Comparison of ENCODE assay signal across 8 mouse cellular contexts in the genomic region with DNA sequence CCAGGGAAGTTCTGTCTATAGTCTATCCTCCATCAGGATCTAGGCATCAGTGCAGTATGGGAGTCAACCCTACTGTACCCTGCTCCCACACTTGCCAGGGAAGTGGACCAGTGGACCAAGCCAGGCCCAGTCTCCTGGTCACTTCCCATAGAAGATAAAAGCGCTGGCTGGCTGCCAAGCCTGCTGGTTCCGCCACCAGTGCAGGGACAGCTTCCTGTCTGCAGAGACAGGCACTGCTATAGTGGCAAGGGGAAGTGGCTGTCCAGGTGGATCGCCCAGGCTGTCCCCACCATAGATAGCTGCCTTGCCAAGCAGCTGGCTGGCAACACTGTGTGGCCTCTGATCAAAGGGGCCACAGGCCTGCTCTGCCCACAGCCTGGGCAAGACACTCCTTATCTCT.
A peak's percentile ranks its signal among the peaks of the same experiment; 100 is the strongest.
DNase-seq lines count a peak whose midpoint lies in the region; ATAC-seq and TF ChIP-seq lines count a peak whose summit lies in the region.

No protein-coding gene starts in this region.

- WGBS in hindbrain, embryonic 10.5 days = 83% methylated on average over 3 of the region's 3 CpGs
- 82% methylated on average over 3 of the region's 3 CpGs for WGBS in hindbrain, embryonic 11.5 days
- WGBS in liver, adult 2 months = 37% methylated on average over 3 of the region's 3 CpGs

- no peak overlapping the region for H3K4me3 ChIP-seq in hindbrain, embryonic 10.5 days
- no peak overlapping the region for H3K4me3 ChIP-seq in hindbrain, embryonic 11.5 days (ENCODE audit: low read depth, low read length)
- H3K4me3 ChIP-seq in liver, adult 2 months (ENCODE audit: insufficient read depth, low read depth, low read length) = no peak overlapping the region

- no peak for DNase-seq in hindbrain, embryonic 10.5 days (ENCODE audit: low spot score)
- no peak for DNase-seq in hindbrain, embryonic 11.5 days (ENCODE audit: low spot score)
- peak; percentile 77 to 87 for DNase-seq in adrenal gland, adult (ENCODE audit: inconsistent age in 2 of 2, low spot score in 1 of 2)
- DNase-seq in heart, adult 18-20 months = peak; percentile 51 to 54
- DNase-seq in liver, adult 2 months (ENCODE audit: extremely low read depth, low read depth, low spot score) = peak; percentile 13
- DNase-seq in spleen, postnatal 4 days (ENCODE audit: low spot score in 2 of 2) = no peak
- DNase-seq in Muller cell, postnatal 12 days (ENCODE audit: inconsistent ontology term) = no peak

- H3K79me2 ChIP-seq in liver, adult 2 months (ENCODE audit: control insufficient read depth, insufficient read depth, low read length) = no peaks in the 10 kb centered on the region

- H3K27me3 ChIP-seq in hindbrain, embryonic 10.5 days (ENCODE audit: insufficient read depth, poor library complexity, severe bottlenecking) = no peaks in the 10 kb centered on the region
- H3K27me3 ChIP-seq in hindbrain, embryonic 11.5 days (ENCODE audit: control insufficient read depth, insufficient read depth, low read length) = no peaks in the 10 kb centered on the region
- H3K27me3 ChIP-seq in liver, adult 2 months (ENCODE audit: control insufficient read depth, insufficient read depth, low read length) = peaks cover 3% of the 10 kb centered on the region; the same call in 1 of the 2 replicates

- H3K9me3 ChIP-seq in hindbrain, embryonic 10.5 days = no peaks in the 10 kb centered on the region
- H3K9me3 ChIP-seq in hindbrain, embryonic 11.5 days (ENCODE audit: control insufficient read depth, low read length) = no peaks in the 10 kb centered on the region

- no peak for ATAC-seq in hindbrain, embryonic 11.5 days (ENCODE audit: low FRiP score)
- no peak for ATAC-seq in activated CD4-positive, CD25-positive, alpha-beta regulatory T cell, adult 4 months

- no peaks in the 10 kb centered on the region for H3K36me3 ChIP-seq in hindbrain, embryonic 10.5 days
- H3K36me3 ChIP-seq in hindbrain, embryonic 11.5 days (ENCODE audit: control insufficient read depth, insufficient read depth, low read length) = no peaks in the 10 kb centered on the region
- no peaks in the 10 kb centered on the region for H3K36me3 ChIP-seq in liver, adult 2 months (ENCODE audit: control insufficient read depth, insufficient read depth, low read length)

- no peak for TF ChIP-seq POLR2A in liver, adult 2 months (IDR thresholded peaks at IDR 0.05; ENCODE audit: extremely low read depth, insufficient read depth, low read length)

- H3K27ac ChIP-seq in hindbrain, embryonic 10.5 days = 0 out of 2 replicates have a peak overlapping the region, but pooled peaks have one; percentile 3
- H3K27ac ChIP-seq in hindbrain, embryonic 11.5 days (ENCODE audit: low read depth, low read length) = no peak overlapping the region
- H3K27ac ChIP-seq in liver, adult 2 months (replicated peaks; ENCODE audit: insufficient read depth, low read depth, low read length) = no peak overlapping the region

- no peak for TF ChIP-seq CTCF in liver, adult 2 months (IDR thresholded peaks at IDR 0.05; ENCODE audit: low read depth, low read length)

- no peak overlapping the region for H3K4me2 ChIP-seq in hindbrain, embryonic 11.5 days (replicated peaks; ENCODE audit: low read depth, low read length)

- H3K9ac ChIP-seq in hindbrain, embryonic 11.5 days (ENCODE audit: low read depth, low read length) = no peak overlapping the region
- H3K9ac ChIP-seq in liver, adult 2 months (ENCODE audit: low read depth, low read length) = no peak overlapping the region

- H3K4me1 ChIP-seq in hindbrain, embryonic 10.5 days (replicated peaks) = peaks cover 7% of the 10 kb centered on the region; the same call in 1 of the 2 replicates
- H3K4me1 ChIP-seq in hindbrain, embryonic 11.5 days (replicated peaks; ENCODE audit: control insufficient read depth, insufficient read depth, low read length) = no peaks in the 10 kb centered on the region
- peaks cover 4% of the 10 kb centered on the region for H3K4me1 ChIP-seq in liver, adult 2 months (ENCODE audit: control insufficient read depth, insufficient read depth, low read length)

Comparison
In these comparisons a context has a peak if more than half of its experiments do, and no peak if none do; other contexts are left out.
1. DNase-seq: peak in adrenal gland, adult (2 of 2), heart, adult 18-20 months (2 of 2) and liver, adult 2 months (single experiment); none in hindbrain, embryonic 10.5 days (single experiment), hindbrain, embryonic 11.5 days (single experiment), spleen, postnatal 4 days (0 of 2) and Muller cell, postnatal 12 days (single experiment).